Mouse (Mus musculus) midbrain, embryonic 16.5 days (tissue): Measurements from ENCODE around the gene Me1. TPM values are rescaled to one million over a fixed set of nuclear protein-coding genes. Genes with fewer than 3 reads are reported as not detected.
A peak's percentile ranks its signal among the peaks of the same experiment; 100 is the strongest.

Source experiments
- ATAC-seq: fragments of 200-750 bp; cut with Nextera tagmentation; 2 replicates; pipeline ENCODE4 v1.8.0; 2017; ENCODE audit warnings: moderate TSS enrichment
- H3K27ac ChIP-seq: fragments of 300-500 bp; sonication (generic); 2 replicates; pipeline ENCODE4 v1.5.1; 2014; ENCODE audit warnings: mild to moderate bottlenecking, low read length, mixed read lengths
- H3K27me3 ChIP-seq: fragments of 300-500 bp; sonication (generic); 2 replicates; pipeline ENCODE4 v1.6.1; 2014; ENCODE audit warnings: low read depth, low read length, mixed read lengths; ENCODE audit not compliant: control insufficient read depth, insufficient read depth
- H3K36me3 ChIP-seq: fragments of 300-500 bp; sonication (generic); 2 replicates; pipeline ENCODE4 v1.6.1; 2014; ENCODE audit warnings: mild to moderate bottlenecking, low read length, moderate library complexity, mixed read lengths; ENCODE audit not compliant: control insufficient read depth, insufficient read depth
- H3K4me1 ChIP-seq: fragments of 300-500 bp; sonication (generic); 2 replicates; pipeline ENCODE4 v1.6.1; 2014; ENCODE audit warnings: mild to moderate bottlenecking, low read length, mixed read lengths; ENCODE audit not compliant: control insufficient read depth, insufficient read depth
- H3K4me2 ChIP-seq: fragments of 300-500 bp; sonication (generic); 2 replicates; pipeline ENCODE4 v1.6.1; 2014; ENCODE audit warnings: mild to moderate bottlenecking, low read length, mixed read lengths
- H3K4me3 ChIP-seq: fragments of 300-500 bp; sonication (generic); 2 replicates; pipeline ENCODE4 v1.5.1; 2014; ENCODE audit warnings: low read depth, mild to moderate bottlenecking, low read length, moderate library complexity, mixed read lengths
- H3K9ac ChIP-seq: fragments of 300-500 bp; sonication (generic); 2 replicates; pipeline ENCODE4 v1.6.1; 2014; ENCODE audit warnings: low read depth, low read length, mixed read lengths
- H3K9me3 ChIP-seq: fragments of 300-500 bp; sonication (generic); replicated peaks from 2 replicates; pipeline ENCODE4 v1.6.1; 2014; ENCODE audit warnings: mild to moderate bottlenecking, low read length, mixed read lengths; ENCODE audit not compliant: control insufficient read depth, poor library complexity, severe bottlenecking
- WGBS: fragments of 180-500 bp; shearing (Covaris S2); extraction: QIAGEN DNeasy Blood & Tissue Kit; methylation state at CpG from one replicate; pipeline ENCODE4 v1.1.7; 2014; 5-methylcytosine and 5-hydroxymethylcytosine counted together
- polyA plus RNA-seq: library from polyadenylated mRNA; unstranded; fragments of >200 nt; fragmentation: Nextera tagmentation; extraction: Ambion mirVana; gene quantifications from 2 replicates; pipeline ENCODE4 v1.2.1, GENCODE M21; 2015

Gene Me1
- polyA plus RNA-seq, 1 experiment from 2014 or later, result 51.5 TPM

- no peak overlapping the region for H3K4me2 ChIP-seq
- 95% methylated on average over 3 of the region's 3 CpGs for WGBS
- no peaks in the 10 kb centered on the region for H3K36me3 ChIP-seq
- H3K27me3 ChIP-seq, result no peaks in the 10 kb centered on the region
- H3K9me3 ChIP-seq, result no peaks in the 10 kb centered on the region
- H3K9ac ChIP-seq, result no peak overlapping the region
- H3K27ac ChIP-seq, result no peak overlapping the region
- peaks cover 2% of the 10 kb centered on the region; the same call in 1 of the 2 replicates for H3K4me1 ChIP-seq
- H3K4me3 ChIP-seq, result no peak overlapping the region
- ATAC-seq, result no peak
These were observed 34.1 kb upstream of the Me1 start for GRCm38 (mm10) chr9:86729811-86730210.

- peaks cover 2% of the 10 kb centered on the region; the same call in 1 of the 2 replicates for H3K4me1 ChIP-seq
- WGBS, result 70% methylated on average over 1 of the region's 1 CpGs
- ATAC-seq, result no peak
- no peak overlapping the region for H3K9ac ChIP-seq
- H3K36me3 ChIP-seq, result no peaks in the 10 kb centered on the region
- no peak overlapping the region for H3K4me2 ChIP-seq
- H3K27ac ChIP-seq, result no peak overlapping the region
- H3K4me3 ChIP-seq, result no peak overlapping the region
- no peaks in the 10 kb centered on the region for H3K27me3 ChIP-seq
- no peaks in the 10 kb centered on the region for H3K9me3 ChIP-seq
These were observed 33.3 kb upstream of the Me1 start for GRCm38 (mm10) chr9:86729084-86729483.

GRCm38 (mm10) chr9:86728214-86728814 lies 32.6 kb upstream of the Me1 start:
- no peaks in the 10 kb centered on the region for H3K36me3 ChIP-seq
- no peak overlapping the region for H3K4me2 ChIP-seq
- H3K9ac ChIP-seq, result no peak overlapping the region
- no peak overlapping the region for H3K27ac ChIP-seq
- ATAC-seq, result no peak
- no peak overlapping the region for H3K4me3 ChIP-seq
- H3K27me3 ChIP-seq, result no peaks in the 10 kb centered on the region
- H3K4me1 ChIP-seq, result peaks cover 2% of the 10 kb centered on the region; the same call in 1 of the 2 replicates
- WGBS, result 87% methylated on average over 10 of the region's 10 CpGs
- no peaks in the 10 kb centered on the region for H3K9me3 ChIP-seq

DNA sequence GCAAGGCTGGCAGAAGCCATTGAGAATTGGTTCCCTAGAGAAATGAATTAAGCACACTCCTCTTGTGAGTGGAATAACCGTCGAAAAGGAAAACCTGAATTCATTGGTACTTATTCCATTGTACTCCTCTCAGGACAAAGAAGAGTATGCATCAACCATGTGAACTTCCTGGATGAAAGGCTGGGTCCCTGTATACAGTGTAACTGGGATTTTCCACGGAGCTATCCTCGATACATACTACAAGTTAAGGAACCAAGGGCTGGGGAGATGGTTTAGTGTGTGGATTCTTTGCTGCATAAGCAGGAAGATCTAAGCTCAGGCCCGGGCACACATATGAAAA lies 30.6 kb upstream of the Me1 start:
- Histone ChIP-seq H3K36me3 (no peaks in the 10 kb centered on the region), H3K4me1 (peaks cover 2% of the 10 kb centered on the region; the same call in 1 of the 2 replicates), H3K4me2 (no peak overlapping the region), H3K27me3 (no peaks in the 10 kb centered on the region), H3K9ac (no peak overlapping the region), H3K4me3 (no peak overlapping the region), H3K27ac (peak overlapping the region; percentile 43; the same call in 1 of the 2 replicates), H3K9me3 (no peaks in the 10 kb centered on the region)
- 67% methylated on average over 5 of the region's 5 CpGs for WGBS
- ATAC-seq, result peak; percentile 61; the same call in 1 of the 2 replicates

GRCm38 (mm10) chr9:86725604-86726380 lies 30.0 kb upstream of the Me1 start:
- Histone ChIP-seq H3K9me3 (no peaks in the 10 kb centered on the region), H3K36me3 (no peaks in the 10 kb centered on the region), H3K4me1 (peaks cover 2% of the 10 kb centered on the region; the same call in 1 of the 2 replicates), H3K27ac (peak overlapping the region; percentile 43), H3K27me3 (no peaks in the 10 kb centered on the region), H3K4me2 (no peak overlapping the region), H3K4me3 (no peak overlapping the region), H3K9ac (no peak overlapping the region; the same call in 1 of the 2 replicates)
- 35% methylated on average over 7 of the region's 7 CpGs for WGBS
- ATAC-seq, result peak; percentile 80

DNA sequence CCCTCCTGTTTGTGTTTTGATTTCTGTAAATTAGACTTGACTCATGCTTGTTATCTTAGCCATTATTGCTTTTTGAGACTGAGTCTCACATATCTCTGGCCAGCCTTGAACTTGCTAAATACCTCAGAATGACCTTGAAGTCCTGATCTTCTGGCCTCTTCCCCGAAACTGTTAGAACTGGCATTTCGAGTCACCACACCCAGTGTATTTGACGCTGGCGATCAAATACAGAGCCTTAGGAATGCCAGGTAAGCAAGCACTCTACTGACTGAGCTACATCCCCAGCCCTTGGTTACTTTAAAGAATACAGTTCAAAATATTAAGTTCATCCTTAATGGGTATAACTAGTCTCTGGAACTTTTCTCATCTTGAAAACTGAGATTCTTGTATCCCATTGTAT lies 29.3 kb upstream of the Me1 start:
- Histone ChIP-seq H3K27me3 (no peaks in the 10 kb centered on the region), H3K4me3 (no peak overlapping the region), H3K27ac (no peak overlapping the region), H3K9me3 (no peaks in the 10 kb centered on the region), H3K36me3 (no peaks in the 10 kb centered on the region), H3K4me2 (no peak overlapping the region), H3K9ac (no peak overlapping the region), H3K4me1 (peaks cover 2% of the 10 kb centered on the region; the same call in 1 of the 2 replicates)
- no peak for ATAC-seq
- WGBS, result 98% methylated on average over 4 of the region's 4 CpGs

DNA sequence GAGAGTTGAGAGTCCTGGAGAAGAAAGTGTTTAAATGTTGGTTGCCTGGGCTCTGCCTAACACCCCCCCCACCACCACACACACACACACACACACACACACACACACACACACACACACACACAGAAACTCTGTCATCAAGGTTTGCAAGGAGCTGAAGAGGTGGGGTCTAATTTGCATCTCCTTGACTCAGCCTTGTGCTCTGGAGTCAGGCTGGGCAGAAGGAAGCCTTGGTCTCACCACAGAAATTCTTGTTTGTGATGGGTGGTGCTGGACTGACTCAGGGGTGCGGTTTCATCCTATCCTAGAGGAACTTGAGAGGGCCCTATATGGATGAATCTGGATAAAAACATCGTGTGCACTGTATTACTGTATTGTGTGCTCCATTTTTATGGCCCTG lies 25.0 kb upstream of the Me1 start:
- WGBS, result 87% methylated on average over 2 of the region's 2 CpGs
- no peak for ATAC-seq
- Histone ChIP-seq H3K4me1 (peaks cover 2% of the 10 kb centered on the region; the same call in 1 of the 2 replicates), H3K4me3 (no peak overlapping the region), H3K9ac (no peak overlapping the region), H3K4me2 (no peak overlapping the region), H3K27me3 (no peaks in the 10 kb centered on the region), H3K9me3 (no peaks in the 10 kb centered on the region), H3K36me3 (no peaks in the 10 kb centered on the region), H3K27ac (no peak overlapping the region)

DNA sequence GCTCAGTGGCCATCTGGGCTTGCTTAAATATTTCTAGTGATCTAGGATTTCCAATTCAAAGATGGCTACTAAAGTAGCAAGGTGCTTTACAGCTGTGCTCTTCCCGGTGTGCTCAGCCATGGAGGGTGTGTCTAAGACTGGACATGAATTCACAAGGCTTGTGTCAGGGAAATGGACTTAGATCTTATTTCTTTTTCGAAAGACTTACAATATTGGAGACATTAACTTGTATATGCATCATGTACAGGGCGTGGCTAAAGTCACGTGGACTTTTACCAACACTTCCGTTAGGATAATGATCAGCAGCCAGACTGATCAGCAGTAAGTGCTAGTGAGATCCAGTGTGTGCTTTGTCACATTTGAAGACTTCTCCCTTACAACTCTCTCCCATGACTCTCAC lies 24.5 kb upstream of the Me1 start:
- Histone ChIP-seq H3K27ac (no peak overlapping the region), H3K27me3 (no peaks in the 10 kb centered on the region), H3K4me1 (no peaks in the 10 kb centered on the region), H3K36me3 (no peaks in the 10 kb centered on the region), H3K9ac (no peak overlapping the region), H3K9me3 (no peaks in the 10 kb centered on the region), H3K4me3 (no peak overlapping the region), H3K4me2 (no peak overlapping the region)
- 92% methylated on average over 5 of the region's 5 CpGs for WGBS
- ATAC-seq, result no peak

GRCm38 (mm10) chr9:86717119-86717518 lies 21.4 kb upstream of the Me1 start:
- Histone ChIP-seq H3K4me1 (no peaks in the 10 kb centered on the region), H3K4me3 (no peak overlapping the region), H3K27me3 (no peaks in the 10 kb centered on the region), H3K4me2 (no peak overlapping the region), H3K9me3 (no peaks in the 10 kb centered on the region), H3K27ac (no peak overlapping the region), H3K36me3 (no peaks in the 10 kb centered on the region), H3K9ac (no peak overlapping the region)
- no peak for ATAC-seq
- WGBS, result 76% methylated on average over 5 of the region's 5 CpGs
